Mouse (Mus musculus) intestine, embryonic 16.5 days (tissue): ENCODE data around the gene Slc23a2. TPM values are rescaled to one million over a fixed set of nuclear protein-coding genes. Genes with fewer than 3 reads are reported as not detected.

Experiments
- ATAC-seq: fragments of 200-750 bp; cut with Nextera tagmentation; 2 replicates; pipeline ENCODE4 v1.8.0; 2017; ENCODE audit warnings: moderate TSS enrichment, moderate library complexity
- H3K27ac ChIP-seq: fragments of 300-500 bp; sonication (generic); 2 replicates; pipeline ENCODE4 v1.5.1; 2014; ENCODE audit warnings: mild to moderate bottlenecking, low read length
- H3K27me3 ChIP-seq: fragments of 300-500 bp; sonication (generic); replicated peaks from 2 replicates; pipeline ENCODE4 v1.6.1; 2014; ENCODE audit warnings: low read length, control low read depth, mixed read lengths; ENCODE audit not compliant: control insufficient read depth, insufficient read depth
- H3K36me3 ChIP-seq: fragments of 300-500 bp; sonication (generic); 2 replicates; pipeline ENCODE4 v1.6.1; 2014; ENCODE audit warnings: low read length, control low read depth; ENCODE audit not compliant: control insufficient read depth, insufficient read depth
- H3K4me1 ChIP-seq: fragments of 300-500 bp; sonication (generic); 2 replicates; pipeline ENCODE4 v1.6.1; 2014; ENCODE audit warnings: low read length, control low read depth, mixed read lengths; ENCODE audit not compliant: control insufficient read depth, insufficient read depth
- H3K4me2 ChIP-seq: fragments of 300-500 bp; sonication (generic); 2 replicates; pipeline ENCODE4 v1.6.1; 2014; ENCODE audit warnings: low read depth, low read length, control low read depth
- H3K4me3 ChIP-seq: fragments of 300-500 bp; sonication (generic); 2 replicates; pipeline ENCODE4 v1.5.1; 2014; ENCODE audit warnings: mild to moderate bottlenecking, low read length
- H3K9ac ChIP-seq: fragments of 300-500 bp; sonication (generic); 2 replicates; pipeline ENCODE4 v1.6.1; 2014; ENCODE audit warnings: low read depth, low read length
- H3K9me3 ChIP-seq: fragments of 300-500 bp; sonication (generic); 2 replicates; pipeline ENCODE4 v1.6.1; 2016; ENCODE audit warnings: low read length, control low read depth; ENCODE audit not compliant: control insufficient read depth
- WGBS: fragments of 180-500 bp; shearing (Covaris S2); extraction: QIAGEN DNeasy Blood & Tissue Kit; methylation state at CpG from one replicate; pipeline ENCODE4 v1.1.7; 2014; 5-methylcytosine and 5-hydroxymethylcytosine counted together
- polyA plus RNA-seq: library from polyadenylated mRNA; unstranded; fragments of >200 nt; fragmentation: Nextera tagmentation; extraction: Ambion mirVana; gene quantifications from 2 replicates; pipeline ENCODE4 v1.2.1, GENCODE M21; 2015

Slc23a2 gene
- polyA plus RNA-seq, 1 experiment from 2014 or later: 13.5 TPM

DNA sequence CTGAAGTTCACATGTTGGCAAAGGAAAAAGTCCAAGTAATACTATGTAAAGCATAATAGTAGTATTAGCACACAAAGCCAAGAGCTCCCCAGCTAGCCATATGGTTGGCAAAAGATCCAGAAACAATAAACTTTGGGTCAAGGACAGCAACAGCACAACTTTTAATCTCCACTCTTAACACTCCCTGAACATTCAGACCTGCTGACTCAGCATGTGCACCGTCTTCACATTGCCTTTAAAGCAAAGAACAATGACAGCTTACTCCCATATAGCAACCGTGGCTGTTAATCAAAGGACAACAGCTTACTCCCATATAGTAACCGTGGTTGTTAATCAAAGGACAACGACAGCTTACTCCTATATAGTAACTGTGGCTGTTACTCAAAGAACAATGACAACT lies 48.3 kb downstream of the Slc23a2 start:
- Histone ChIP-seq H3K36me3 (no peaks in the 10 kb centered on the region), H3K4me1 (0 out of 2 replicates have a peak, but pooled peaks cover 4% of the 10 kb centered on the region), H3K4me3 (no peak overlapping the region), H3K9ac (no peak overlapping the region), H3K9me3 (no peaks in the 10 kb centered on the region), H3K27ac (no peak overlapping the region), H3K27me3 (no peaks in the 10 kb centered on the region), H3K4me2 (no peak overlapping the region)
- WGBS: 70% methylated on average over 4 of the region's 4 CpGs
- ATAC-seq: no peak

DNA sequence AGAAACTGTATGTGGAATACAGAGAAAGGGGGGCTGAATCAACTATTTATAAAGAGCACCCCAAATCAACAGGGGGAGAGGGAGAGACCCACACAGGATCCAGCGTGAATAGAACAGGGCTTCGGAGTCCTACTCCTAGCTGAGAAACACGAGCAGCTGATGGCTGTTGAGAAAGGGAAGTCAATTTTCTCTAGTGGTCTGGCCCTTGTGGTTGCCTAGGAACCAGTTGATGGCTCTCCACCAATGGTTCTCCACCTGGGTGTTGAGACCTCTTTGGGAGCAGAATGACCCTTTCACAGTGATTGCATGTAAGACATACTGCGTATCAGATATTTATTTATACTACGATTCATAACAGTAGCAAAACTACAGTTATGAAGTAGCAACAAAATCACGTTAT lies 49.1 kb downstream of the Slc23a2 start:
- Histone ChIP-seq H3K4me2 (no peak overlapping the region), H3K9me3 (no peaks in the 10 kb centered on the region), H3K27me3 (no peaks in the 10 kb centered on the region), H3K27ac (no peak overlapping the region), H3K4me3 (no peak overlapping the region), H3K9ac (no peak overlapping the region), H3K36me3 (no peaks in the 10 kb centered on the region), H3K4me1 (peaks cover 4% of the 10 kb centered on the region; the same call in 1 of the 2 replicates)
- 80% methylated on average over 6 of the region's 6 CpGs for WGBS
- no peak for ATAC-seq

DNA sequence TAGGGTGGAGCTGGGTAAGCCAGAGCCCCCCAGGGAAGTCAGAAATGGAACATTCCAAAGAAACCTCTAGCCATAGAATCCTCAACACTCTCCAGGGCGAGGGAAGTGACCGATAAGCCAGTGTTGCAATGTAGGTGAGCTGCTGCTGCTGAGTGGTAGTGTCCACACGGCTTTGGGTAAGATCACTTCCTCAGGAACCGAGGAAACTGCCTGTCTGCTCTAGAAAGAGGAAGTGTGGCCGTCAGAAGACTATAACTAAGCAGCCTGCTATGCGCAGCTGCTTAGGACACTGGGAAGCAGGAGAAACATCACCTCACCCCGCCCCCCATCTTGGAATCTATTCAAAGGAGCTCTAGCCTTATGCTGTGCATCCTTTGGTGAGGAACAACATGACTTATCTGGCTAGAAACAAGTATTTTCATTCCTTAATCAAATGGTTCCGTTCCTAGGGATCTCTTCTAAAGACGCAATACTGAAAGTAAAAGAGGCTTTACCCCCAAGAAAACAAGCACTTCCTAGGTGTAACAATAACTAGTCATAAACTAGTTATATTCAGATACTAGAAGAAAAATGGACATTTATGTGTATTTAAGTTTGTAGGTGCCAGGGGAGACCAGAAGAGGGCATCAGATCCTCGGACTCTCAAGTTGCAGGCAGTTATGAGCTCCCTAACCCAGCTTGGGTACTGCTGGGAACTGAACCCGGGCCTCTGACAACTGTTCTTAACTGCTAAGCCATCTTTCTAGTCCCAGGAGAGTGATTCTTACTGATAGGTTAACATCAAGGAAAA lies 50.3 kb downstream of the Slc23a2 start:
- H3K27me3 ChIP-seq: no peaks in the 10 kb centered on the region
- WGBS: 77% methylated on average over 11 of the region's 11 CpGs
- no peak overlapping the region for H3K9ac ChIP-seq
- peaks cover 4% of the 10 kb centered on the region; the same call in 1 of the 2 replicates for H3K4me1 ChIP-seq
- peak; percentile 51 for ATAC-seq
- H3K4me2 ChIP-seq: no peak overlapping the region
- no peak overlapping the region for H3K4me3 ChIP-seq
- peak overlapping the region; percentile 70; the same call in 1 of the 2 replicates for H3K27ac ChIP-seq
- H3K9me3 ChIP-seq: no peaks in the 10 kb centered on the region
- H3K36me3 ChIP-seq: no peaks in the 10 kb centered on the region

DNA sequence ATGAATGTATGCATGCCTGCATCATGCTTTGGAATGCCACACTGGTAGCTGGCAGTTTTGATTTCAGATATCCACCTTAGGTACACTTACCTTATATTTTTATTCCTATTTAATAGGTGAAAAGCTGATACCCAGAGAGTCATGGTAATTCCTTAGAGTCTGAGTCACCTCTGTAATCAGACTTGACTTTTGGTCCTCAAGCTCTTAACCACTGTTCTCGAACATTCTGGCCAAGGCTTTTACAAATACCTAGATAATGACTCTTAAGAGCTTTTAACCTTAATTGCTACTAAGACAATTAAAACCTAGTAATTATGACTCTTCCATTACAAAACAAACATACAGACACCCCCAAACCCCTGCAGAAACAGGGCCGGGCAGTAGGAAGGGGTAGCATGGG lies 51.2 kb downstream of the Slc23a2 start:
- no peaks in the 10 kb centered on the region for H3K9me3 ChIP-seq
- H3K27ac ChIP-seq: peak overlapping the region; percentile 70
- no peak overlapping the region for H3K4me2 ChIP-seq
- no peak overlapping the region for H3K4me3 ChIP-seq
- 0 out of 2 replicates have a peak, but pooled peaks cover 4% of the 10 kb centered on the region for H3K36me3 ChIP-seq
- ATAC-seq: peak; percentile 21; the same call in 1 of the 2 replicates
- H3K27me3 ChIP-seq: no peaks in the 10 kb centered on the region
- peaks cover 4% of the 10 kb centered on the region; the same call in 1 of the 2 replicates for H3K4me1 ChIP-seq
- no peak overlapping the region for H3K9ac ChIP-seq
- 67% methylated on average over 2 of the region's 2 CpGs for WGBS

DNA sequence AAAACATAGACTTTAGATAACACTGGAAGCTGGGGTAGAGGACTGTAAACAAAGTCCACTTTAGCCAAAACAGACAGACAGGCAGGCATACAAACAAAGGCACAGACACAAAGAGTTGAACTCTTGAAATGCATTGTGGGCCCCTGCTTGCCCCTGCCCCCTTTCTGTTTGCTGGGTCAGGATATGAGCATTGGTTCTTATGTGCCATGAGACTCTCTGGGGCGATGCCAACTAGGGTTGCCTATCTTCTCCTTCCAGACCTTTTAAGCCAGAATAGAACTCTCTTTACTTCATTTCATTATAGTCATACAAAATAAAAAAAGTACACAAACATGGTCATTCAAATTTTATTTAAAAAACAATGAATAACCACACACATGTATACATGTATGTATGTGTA lies 51.6 kb downstream of the Slc23a2 start:
- Histone ChIP-seq H3K36me3 (peaks cover 4% of the 10 kb centered on the region; the same call in 1 of the 2 replicates), H3K4me3 (no peak overlapping the region), H3K4me2 (no peak overlapping the region), H3K4me1 (peaks cover 4% of the 10 kb centered on the region; the same call in 1 of the 2 replicates), H3K27me3 (no peaks in the 10 kb centered on the region), H3K9me3 (no peaks in the 10 kb centered on the region), H3K27ac (peak overlapping the region; percentile 63; the same call in 1 of the 2 replicates), H3K9ac (no peak overlapping the region)
- no peak for ATAC-seq
- WGBS: 92% methylated on average over 1 of the region's 1 CpGs

DNA sequence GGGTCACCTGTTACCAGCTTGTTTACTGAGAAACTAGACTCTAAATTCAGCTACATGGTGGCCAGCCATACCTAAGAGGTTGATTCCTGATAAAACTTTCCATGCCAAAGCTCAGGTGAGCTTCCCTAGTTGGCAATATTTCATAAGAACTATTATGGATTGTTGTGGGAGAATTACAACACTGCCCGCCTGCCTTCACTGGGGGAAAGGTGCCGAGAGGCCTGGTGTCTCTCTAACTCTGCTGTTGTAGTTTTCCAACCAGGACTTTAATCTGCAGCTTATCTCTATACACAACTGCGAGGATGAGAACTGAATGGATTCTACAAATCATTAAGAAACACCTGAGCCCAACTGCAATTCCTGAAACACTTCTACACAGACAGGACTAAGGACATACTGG lies 52.2 kb downstream of the Slc23a2 start:
- WGBS: 68% methylated on average over 3 of the region's 3 CpGs
- H3K9ac ChIP-seq: no peak overlapping the region
- H3K27ac ChIP-seq: peak overlapping the region; percentile 63
- H3K4me1 ChIP-seq: peaks cover 4% of the 10 kb centered on the region; the same call in 1 of the 2 replicates
- no peaks in the 10 kb centered on the region for H3K27me3 ChIP-seq
- no peak overlapping the region for H3K4me3 ChIP-seq
- no peaks in the 10 kb centered on the region for H3K9me3 ChIP-seq
- H3K36me3 ChIP-seq: peaks cover 4% of the 10 kb centered on the region; the same call in 1 of the 2 replicates
- no peak overlapping the region for H3K4me2 ChIP-seq
- ATAC-seq: peak; percentile 71

DNA sequence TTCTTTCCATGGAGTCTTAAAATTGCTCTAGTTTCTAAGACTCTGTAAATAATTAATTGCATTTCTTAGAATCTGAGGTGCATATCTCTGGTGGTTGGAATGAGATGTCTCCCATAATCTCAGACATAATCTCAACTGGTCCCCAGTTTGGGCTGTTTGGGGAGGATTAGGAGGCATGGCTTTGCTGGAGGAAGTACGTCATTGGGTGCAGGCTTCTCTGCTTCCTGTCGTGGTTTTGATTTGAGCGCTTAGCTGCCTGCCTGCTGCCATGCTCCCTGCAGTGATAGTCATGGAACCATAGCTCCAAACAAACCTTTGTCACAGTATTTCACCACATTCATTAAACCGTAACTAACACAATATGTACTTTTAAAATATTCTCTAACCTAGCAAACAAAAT lies 53.2 kb downstream of the Slc23a2 start:
- no peak overlapping the region for H3K4me2 ChIP-seq
- no peak overlapping the region for H3K9ac ChIP-seq
- peaks cover 4% of the 10 kb centered on the region; the same call in 1 of the 2 replicates for H3K36me3 ChIP-seq
- ATAC-seq: no peak
- no peaks in the 10 kb centered on the region for H3K9me3 ChIP-seq
- H3K27ac ChIP-seq: no peak overlapping the region
- H3K27me3 ChIP-seq: no peaks in the 10 kb centered on the region
- H3K4me3 ChIP-seq: no peak overlapping the region
- WGBS: 78% methylated on average over 4 of the region's 4 CpGs
- peaks cover 4% of the 10 kb centered on the region; the same call in 1 of the 2 replicates for H3K4me1 ChIP-seq

DNA sequence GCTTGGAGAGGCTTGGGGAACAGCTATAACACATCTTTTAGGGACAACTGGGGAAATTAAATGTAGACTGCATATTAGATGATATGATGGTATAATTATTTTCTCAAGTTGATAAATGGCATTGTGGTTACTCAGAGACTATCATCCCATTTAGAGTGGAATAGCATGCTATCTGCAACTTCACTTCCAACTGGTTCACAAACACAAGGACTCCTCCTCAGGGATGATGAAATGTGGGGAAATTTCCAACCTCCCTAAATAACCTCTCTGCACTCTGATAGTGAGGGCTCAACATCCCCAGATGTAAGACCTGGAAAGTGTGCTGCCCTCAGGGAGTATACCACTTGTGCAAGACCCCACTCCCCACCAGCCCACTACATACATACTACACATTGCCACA lies 60.1 kb downstream of the Slc23a2 start:
- Histone ChIP-seq H3K4me2 (no peak overlapping the region), H3K36me3 (peaks cover 11% of the 10 kb centered on the region; the same call in 1 of the 2 replicates), H3K9me3 (no peaks in the 10 kb centered on the region), H3K9ac (no peak overlapping the region), H3K27me3 (no peaks in the 10 kb centered on the region), H3K4me3 (no peak overlapping the region), H3K4me1 (no peaks in the 10 kb centered on the region), H3K27ac (no peak overlapping the region)
- no peak for ATAC-seq

DNA sequence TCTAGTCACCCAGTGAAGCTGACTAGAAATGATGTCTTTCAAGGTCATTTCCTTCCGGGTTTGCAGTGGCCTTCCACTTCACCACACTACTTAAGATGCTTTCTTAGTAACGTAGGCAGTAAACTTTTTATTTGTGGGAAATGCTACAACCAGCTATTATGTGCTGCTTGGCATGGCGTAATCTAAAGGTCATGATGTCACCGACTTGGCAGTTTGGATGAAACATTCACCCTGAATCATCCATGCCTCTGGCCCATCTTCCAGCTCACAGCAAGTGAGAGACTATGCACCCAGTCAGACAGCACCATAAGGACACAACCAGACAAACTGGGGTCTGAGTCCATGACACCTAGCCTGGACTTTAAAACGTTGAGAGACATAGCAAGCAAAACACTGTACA lies 60.5 kb downstream of the Slc23a2 start:
- Histone ChIP-seq H3K9me3 (no peaks in the 10 kb centered on the region), H3K4me2 (no peak overlapping the region), H3K36me3 (peaks cover 8% of the 10 kb centered on the region; the same call in 1 of the 2 replicates), H3K27ac (no peak overlapping the region), H3K4me3 (no peak overlapping the region), H3K4me1 (no peaks in the 10 kb centered on the region), H3K27me3 (no peaks in the 10 kb centered on the region), H3K9ac (no peak overlapping the region)
- 79% methylated on average over 5 of the region's 5 CpGs for WGBS
- ATAC-seq: no peak
